Mouse (Mus musculus) intestine, postnatal 0 days (tissue): Measurements from ENCODE around the gene Ubac1. TPM values are rescaled to one million over a fixed set of nuclear protein-coding genes. Genes with fewer than 3 reads are reported as not detected.
A peak's percentile ranks its signal among the peaks of the same experiment; 100 is the strongest.

Experiments used
- ATAC-seq: fragments of 200-750 bp; cut with Nextera tagmentation; 2 replicates; pipeline ENCODE4 v1.8.0; 2017; ENCODE audit warnings: mild to moderate bottlenecking, moderate TSS enrichment, moderate library complexity
- H3K27ac ChIP-seq: fragments of 300-500 bp; sonication (generic); 2 replicates; pipeline ENCODE4 v1.5.1; 2014; ENCODE audit warnings: mild to moderate bottlenecking, low read depth, low read length, moderate library complexity
- H3K27me3 ChIP-seq: fragments of 300-500 bp; sonication (generic); replicated peaks from 2 replicates; pipeline ENCODE4 v1.6.1; 2014; ENCODE audit warnings: low read length, mixed read lengths; ENCODE audit not compliant: control insufficient read depth, insufficient read depth
- H3K36me3 ChIP-seq: fragments of 300-500 bp; sonication (generic); 2 replicates; pipeline ENCODE4 v1.6.1; 2014; ENCODE audit warnings: mild to moderate bottlenecking, moderate library complexity; ENCODE audit not compliant: control insufficient read depth, insufficient read depth
- H3K4me1 ChIP-seq: fragments of 300-500 bp; sonication (generic); replicated peaks from 2 replicates; pipeline ENCODE4 v1.6.1; 2014; ENCODE audit warnings: antibody characterized with exemption, low read length, mixed read lengths; ENCODE audit not compliant: control insufficient read depth, insufficient read depth
- H3K4me2 ChIP-seq: fragments of 300-500 bp; sonication (generic); replicated peaks from 2 replicates; pipeline ENCODE4 v1.6.1; 2014; ENCODE audit warnings: low read depth, mild to moderate bottlenecking, moderate library complexity
- H3K4me3 ChIP-seq: fragments of 300-500 bp; sonication (generic); 2 replicates; pipeline ENCODE4 v1.5.1; 2014; ENCODE audit warnings: low read depth, low read length
- H3K9ac ChIP-seq: fragments of 300-500 bp; sonication (generic); 2 replicates; pipeline ENCODE4 v1.6.1; 2014; ENCODE audit warnings: mild to moderate bottlenecking, low read depth, low read length
- H3K9me3 ChIP-seq: fragments of 300-500 bp; sonication (generic); 2 replicates; pipeline ENCODE4 v1.6.1; 2016; ENCODE audit warnings: mixed run types; ENCODE audit not compliant: control insufficient read depth
- CTCF ChIP-seq: sonication (generic); IDR thresholded peaks from 2 replicates; pipeline ENCODE4 v1.5.1; 2016; ENCODE audit warnings: low read depth, mild to moderate bottlenecking, control low read depth, antibody characterized with exemption, moderate library complexity
- WGBS: fragments of 180-500 bp; shearing (Covaris S2); extraction: QIAGEN DNeasy Blood & Tissue Kit; methylation state at CpG from one replicate; pipeline ENCODE4 v1.1.7; 2014; 5-methylcytosine and 5-hydroxymethylcytosine counted together
- polyA plus RNA-seq: library from polyadenylated mRNA; unstranded; fragments of >200 nt; fragmentation: Nextera tagmentation; extraction: Ambion mirVana; gene quantifications from 2 replicates; pipeline ENCODE4 v1.2.1, GENCODE M21; 2015

Ubac1 gene
- polyA plus RNA-seq, 1 experiment from 2014 or later: 45.8 TPM

DNA sequence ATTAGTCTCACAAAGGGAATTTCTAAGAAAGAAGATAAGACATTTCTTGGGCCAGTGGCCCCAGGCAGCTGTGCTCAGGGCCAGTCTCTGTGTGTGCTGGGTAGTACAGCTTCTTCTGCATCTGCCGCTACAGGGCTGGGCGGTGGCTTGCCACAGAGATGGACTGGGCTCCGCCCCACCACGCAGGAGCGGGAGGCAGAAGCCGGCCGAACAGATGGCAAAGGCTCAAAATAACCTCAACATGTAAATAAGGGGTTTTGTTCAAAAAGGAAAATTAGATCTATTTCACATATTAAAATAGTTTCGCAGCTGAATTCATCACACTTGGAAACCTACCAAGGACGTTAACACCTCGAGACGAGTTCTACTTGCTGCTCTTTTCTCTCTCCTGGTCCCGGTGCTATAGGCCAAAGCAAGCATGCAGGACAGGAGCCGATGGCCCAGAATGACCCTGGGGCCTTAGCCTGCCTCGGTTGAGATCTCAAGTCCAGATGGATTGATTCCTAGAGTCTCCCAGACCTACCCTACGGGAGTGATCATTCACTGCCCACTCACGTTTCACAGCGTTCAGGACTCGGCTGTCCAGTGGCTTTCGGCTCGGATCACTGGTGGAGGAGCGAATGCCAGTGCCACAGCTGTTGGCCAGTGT, 39.6 kb upstream of the Ubac1 start:
- no peaks in the 10 kb centered on the region for H3K4me1 ChIP-seq
- peaks cover 21% of the 10 kb centered on the region; the same call in 1 of the 2 replicates for H3K36me3 ChIP-seq
- H3K9me3 ChIP-seq: no peaks in the 10 kb centered on the region
- no peak overlapping the region for H3K9ac ChIP-seq
- no peak for ATAC-seq
- 75% methylated on average over 21 of the region's 21 CpGs for WGBS
- no peak for TF ChIP-seq CTCF
- no peak overlapping the region for H3K4me3 ChIP-seq
- no peak overlapping the region for H3K4me2 ChIP-seq
- no peak overlapping the region for H3K27ac ChIP-seq
- H3K27me3 ChIP-seq: no peaks in the 10 kb centered on the region

DNA sequence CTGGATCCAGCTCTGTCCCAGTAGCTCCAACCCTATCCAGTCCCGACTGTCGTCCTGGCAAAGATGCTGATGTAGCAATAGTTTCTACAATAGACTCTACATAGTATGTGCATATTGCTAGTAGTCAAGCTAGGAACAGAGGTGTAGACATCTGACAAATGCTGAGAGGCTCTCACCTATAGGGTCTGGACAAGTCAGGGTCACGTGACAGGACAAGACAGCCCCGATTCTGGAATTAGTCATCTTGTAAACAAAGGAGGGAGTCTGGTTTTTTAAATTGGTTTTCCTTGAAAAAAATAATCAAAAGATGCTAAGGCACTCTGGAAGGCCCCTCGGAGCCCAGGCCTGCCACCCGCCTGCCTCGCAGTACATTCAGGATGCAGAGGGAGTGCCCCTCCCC, 35.5 kb upstream of the Ubac1 start:
- no peaks in the 10 kb centered on the region for H3K9me3 ChIP-seq
- peaks cover 12% of the 10 kb centered on the region; the same call in 1 of the 2 replicates for H3K36me3 ChIP-seq
- H3K4me2 ChIP-seq: no peak overlapping the region
- no peaks in the 10 kb centered on the region for H3K4me1 ChIP-seq
- ATAC-seq: no peak
- no peak overlapping the region for H3K27ac ChIP-seq
- H3K27me3 ChIP-seq: no peaks in the 10 kb centered on the region
- H3K4me3 ChIP-seq: no peak overlapping the region
- 63% methylated on average over 7 of the region's 7 CpGs for WGBS
- H3K9ac ChIP-seq: no peak overlapping the region
- no peak for TF ChIP-seq CTCF

DNA sequence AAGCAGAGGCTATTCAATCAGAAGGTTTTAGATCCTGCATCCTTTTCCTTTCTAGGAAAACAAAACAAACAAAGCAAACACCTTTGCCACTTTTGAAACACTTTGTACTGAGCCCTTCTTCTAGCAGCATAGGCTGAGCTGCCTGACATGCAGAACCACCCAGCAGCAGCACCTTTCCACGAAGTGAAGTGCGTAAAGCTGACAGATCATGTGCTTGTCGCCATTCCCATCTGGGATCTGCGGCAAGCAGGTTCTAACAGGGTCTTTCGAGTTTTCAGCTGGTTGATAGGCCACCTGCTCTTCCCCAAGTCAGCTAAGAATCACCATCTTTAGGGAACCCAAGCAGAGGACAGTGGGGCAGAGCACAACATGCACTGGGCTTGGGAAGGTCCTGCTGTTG, 34.7 kb upstream of the Ubac1 start:
- TF ChIP-seq CTCF: no peak
- H3K4me2 ChIP-seq: no peak overlapping the region
- no peak overlapping the region for H3K9ac ChIP-seq
- H3K4me3 ChIP-seq: no peak overlapping the region
- peaks cover 12% of the 10 kb centered on the region; the same call in 1 of the 2 replicates for H3K36me3 ChIP-seq
- H3K4me1 ChIP-seq: no peaks in the 10 kb centered on the region
- 63% methylated on average over 5 of the region's 5 CpGs for WGBS
- H3K27ac ChIP-seq: no peak overlapping the region
- no peak for ATAC-seq
- no peaks in the 10 kb centered on the region for H3K9me3 ChIP-seq
- H3K27me3 ChIP-seq: no peaks in the 10 kb centered on the region

DNA sequence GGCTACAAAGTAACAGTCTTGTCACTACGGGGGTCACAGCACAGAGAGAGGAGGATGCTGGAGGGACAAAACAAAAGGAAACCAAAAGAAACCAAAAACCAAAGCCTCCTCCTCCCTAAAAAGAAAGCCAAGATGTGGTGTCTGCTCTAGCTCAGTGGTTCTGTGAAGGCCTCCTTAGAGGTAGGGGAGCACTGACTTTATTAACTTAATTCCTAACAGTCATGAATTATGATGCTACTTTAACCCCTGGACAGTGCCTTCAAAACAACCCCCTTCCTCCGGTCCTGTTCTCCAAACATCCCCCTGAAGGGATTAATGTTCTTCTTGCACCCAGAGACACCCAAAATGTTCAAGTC, 34.2 kb upstream of the Ubac1 start:
- H3K9ac ChIP-seq: no peak overlapping the region
- H3K36me3 ChIP-seq: peaks cover 12% of the 10 kb centered on the region; the same call in 1 of the 2 replicates
- H3K9me3 ChIP-seq: no peaks in the 10 kb centered on the region
- H3K4me3 ChIP-seq: no peak overlapping the region
- H3K27me3 ChIP-seq: no peaks in the 10 kb centered on the region
- H3K4me2 ChIP-seq: no peak overlapping the region
- no peak for ATAC-seq
- no peaks in the 10 kb centered on the region for H3K4me1 ChIP-seq
- no peak for TF ChIP-seq CTCF
- no peak overlapping the region for H3K27ac ChIP-seq
- WGBS: 52% methylated on average over 2 of the region's 2 CpGs

DNA sequence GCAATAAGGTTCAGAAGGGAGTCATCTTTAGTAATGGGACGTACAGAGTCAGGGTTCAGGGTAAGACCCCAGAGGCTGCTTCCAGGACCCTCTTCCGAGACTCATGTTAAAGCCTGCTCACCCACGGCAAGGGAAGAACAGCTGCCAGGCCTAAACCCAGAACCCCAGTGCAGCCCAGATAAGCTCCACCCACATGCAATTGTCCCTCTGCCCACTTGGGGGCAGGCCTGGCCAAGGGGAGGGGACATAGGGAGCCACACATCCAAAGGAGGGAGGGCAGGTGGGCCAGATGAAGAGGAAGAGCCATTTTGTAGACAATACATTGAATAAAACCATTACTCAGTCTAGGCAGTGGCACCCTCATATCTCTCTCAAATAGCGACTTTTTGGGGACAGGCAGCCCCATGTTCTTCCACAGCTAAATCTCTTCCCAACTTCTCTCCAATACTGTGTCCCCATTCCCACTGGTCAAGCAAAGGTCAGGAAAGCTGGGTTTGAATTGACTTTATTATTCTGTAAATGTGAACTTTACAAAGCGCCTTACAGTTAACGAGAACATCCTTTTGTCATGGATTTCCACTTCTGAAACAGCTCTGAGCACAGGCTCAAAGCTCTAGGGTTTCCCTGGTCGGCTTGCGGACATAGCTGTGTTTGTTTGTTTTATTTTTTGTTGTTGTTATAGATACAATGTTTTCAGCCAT, 33.6 kb upstream of the Ubac1 start:
- WGBS: 49% methylated on average over 8 of the region's 8 CpGs
- Histone ChIP-seq H3K27ac (no peak overlapping the region), H3K9ac (no peak overlapping the region), H3K4me2 (no peak overlapping the region), H3K9me3 (no peaks in the 10 kb centered on the region), H3K36me3 (peaks cover 9% of the 10 kb centered on the region; the same call in 1 of the 2 replicates), H3K4me3 (no peak overlapping the region), H3K4me1 (no peaks in the 10 kb centered on the region), H3K27me3 (no peaks in the 10 kb centered on the region)
- peak; percentile 95 for TF ChIP-seq CTCF
- ATAC-seq: 0 out of 2 replicates have a peak, but pooled peaks have one; percentile 37

DNA sequence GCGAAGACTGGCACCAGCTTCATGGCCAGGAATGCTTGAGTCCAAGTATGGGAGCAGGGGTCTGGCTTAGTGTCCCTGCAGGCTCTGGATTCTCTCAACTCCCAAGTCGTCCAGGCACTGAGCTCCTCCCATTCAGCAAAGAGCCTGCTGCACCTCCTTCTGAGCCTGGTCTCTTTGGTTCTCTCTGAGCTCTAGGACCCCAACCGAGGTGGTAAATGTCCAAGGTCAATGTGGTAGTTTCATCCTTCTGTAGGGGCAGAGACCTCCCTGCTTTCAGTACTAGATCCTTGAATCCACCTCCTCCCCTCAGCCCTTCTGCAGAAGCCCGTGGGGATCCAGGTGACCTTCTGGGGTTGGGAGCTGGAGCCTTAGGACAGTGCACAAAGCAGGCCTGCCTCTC, 31.3 kb upstream of the Ubac1 start:
- no peak overlapping the region for H3K4me3 ChIP-seq
- no peaks in the 10 kb centered on the region for H3K27me3 ChIP-seq
- no peak overlapping the region for H3K9ac ChIP-seq
- H3K27ac ChIP-seq: no peak overlapping the region
- no peak for TF ChIP-seq CTCF
- H3K9me3 ChIP-seq: no peaks in the 10 kb centered on the region
- no peak overlapping the region for H3K4me2 ChIP-seq
- H3K4me1 ChIP-seq: no peaks in the 10 kb centered on the region
- WGBS: 31% methylated on average over 4 of the region's 4 CpGs
- H3K36me3 ChIP-seq: no peaks in the 10 kb centered on the region
- ATAC-seq: no peak
